7 mouse cellular contexts compared by ENCODE assay signal in genomic region chr5:30233042-30233441, GRCm38 (mm10). TPM values are rescaled to one million over a fixed set of nuclear protein-coding genes. Genes with fewer than 3 reads are reported as not detected.
A peak's percentile ranks its signal among the peaks of the same experiment; 100 is the strongest.
DNase-seq lines count a peak whose midpoint lies in the region; ATAC-seq and TF ChIP-seq lines count a peak whose summit lies in the region.

No protein-coding gene starts in this region.

- no peak for ATAC-seq in lung, embryonic 15.5 days (ENCODE audit: borderline replicate concordance, extremely low read depth, low FRiP score, low TSS enrichment)
- no peak for ATAC-seq in kidney, postnatal 0 days (replicated peaks; ENCODE audit: low FRiP score, low read depth)
- 0 out of 2 replicates have a peak, but pooled peaks have one; percentile 10 for ATAC-seq in midbrain, embryonic 15.5 days (replicated peaks)

- peak overlapping the region; percentile 61 for H3K4me2 ChIP-seq in lung, embryonic 15.5 days
- peak overlapping the region; percentile 89 for H3K4me2 ChIP-seq in kidney, postnatal 0 days (ENCODE audit: low read length)
- peak overlapping the region; percentile 81 for H3K4me2 ChIP-seq in midbrain, embryonic 15.5 days

- no peak for DNase-seq in lung, postnatal 4 days
- peak; percentile 47 for DNase-seq in adipocyte (ENCODE audit: low spot score)
- peak; percentile 35 for DNase-seq in forebrain, embryonic 10.5 days (ENCODE audit: extremely low spot score, low spot score)
- peak; percentile 44 for DNase-seq in kidney, postnatal 0 days (ENCODE audit: low spot score)
- peak; percentile 55 for DNase-seq in thymus, postnatal 14 days

- H3K36me3 ChIP-seq in lung, embryonic 15.5 days = peaks cover 5% of the 10 kb centered on the region; the same call in 1 of the 2 replicates
- H3K36me3 ChIP-seq in forebrain, embryonic 10.5 days (replicated peaks) = peaks cover 17% of the 10 kb centered on the region
- no peaks in the 10 kb centered on the region for H3K36me3 ChIP-seq in kidney, postnatal 0 days (ENCODE audit: insufficient read depth, low read length)
- no peaks in the 10 kb centered on the region for H3K36me3 ChIP-seq in midbrain, embryonic 15.5 days (replicated peaks)

- 4% methylated on average over 15 of the region's 15 CpGs for WGBS in lung, embryonic 15.5 days
- 3% methylated on average over 15 of the region's 15 CpGs for WGBS in forebrain, embryonic 10.5 days
- WGBS in kidney, postnatal 0 days = 5% methylated on average over 15 of the region's 15 CpGs
- WGBS in midbrain, embryonic 15.5 days = 3% methylated on average over 15 of the region's 15 CpGs

- no peaks in the 10 kb centered on the region for H3K27me3 ChIP-seq in lung, embryonic 15.5 days
- no peaks in the 10 kb centered on the region for H3K27me3 ChIP-seq in forebrain, embryonic 10.5 days (ENCODE audit: poor library complexity, severe bottlenecking)
- no peaks in the 10 kb centered on the region for H3K27me3 ChIP-seq in kidney, postnatal 0 days (ENCODE audit: insufficient read depth, low read length)
- no peaks in the 10 kb centered on the region for H3K27me3 ChIP-seq in midbrain, embryonic 15.5 days (replicated peaks)

- peak overlapping the region; percentile 79 for H3K27ac ChIP-seq in lung, embryonic 15.5 days
- H3K27ac ChIP-seq in forebrain, embryonic 10.5 days = peak overlapping the region; percentile 92
- peak overlapping the region; percentile 64 for H3K27ac ChIP-seq in kidney, postnatal 0 days
- H3K27ac ChIP-seq in midbrain, embryonic 15.5 days = peak overlapping the region; percentile 92

- peaks cover 21% of the 10 kb centered on the region for H3K4me1 ChIP-seq in lung, embryonic 15.5 days
- peaks cover 30% of the 10 kb centered on the region for H3K4me1 ChIP-seq in forebrain, embryonic 10.5 days
- H3K4me1 ChIP-seq in kidney, postnatal 0 days (replicated peaks; ENCODE audit: insufficient read depth, low read length) = peaks cover 11% of the 10 kb centered on the region; the same call in 1 of the 2 replicates
- peaks cover 33% of the 10 kb centered on the region for H3K4me1 ChIP-seq in midbrain, embryonic 15.5 days

- no peak for TF ChIP-seq CTCF in kidney, postnatal 0 days (IDR thresholded peaks at IDR 0.05; ENCODE audit: low read depth)

- peak overlapping the region; percentile 54 for H3K9ac ChIP-seq in lung, embryonic 15.5 days
- H3K9ac ChIP-seq in kidney, postnatal 0 days (ENCODE audit: low read depth, low read length) = peak overlapping the region; percentile 72
- peak overlapping the region; percentile 88 for H3K9ac ChIP-seq in midbrain, embryonic 15.5 days

- peak overlapping the region; percentile 61 for H3K4me3 ChIP-seq in lung, embryonic 15.5 days
- peak overlapping the region; percentile 86 for H3K4me3 ChIP-seq in forebrain, embryonic 10.5 days
- peak overlapping the region; percentile 69 for H3K4me3 ChIP-seq in kidney, postnatal 0 days (replicated peaks; ENCODE audit: low read depth, low read length)
- peak overlapping the region; percentile 85 for H3K4me3 ChIP-seq in midbrain, embryonic 15.5 days

- no peaks in the 10 kb centered on the region; the same call in 1 of the 2 replicates for H3K9me3 ChIP-seq in lung, embryonic 15.5 days
- peaks cover 8% of the 10 kb centered on the region; the same call in 1 of the 2 replicates for H3K9me3 ChIP-seq in forebrain, embryonic 10.5 days
- H3K9me3 ChIP-seq in kidney, postnatal 0 days (replicated peaks; ENCODE audit: low read length) = no peaks in the 10 kb centered on the region
- no peaks in the 10 kb centered on the region for H3K9me3 ChIP-seq in midbrain, embryonic 15.5 days

RNA-seq across cellular contexts. Expression of gene Selenoi, which starts 0.7 kb away (rescaled TPM):
- polyA plus RNA-seq in lung, embryonic 15.5 days (2015; fragmentation: Nextera tagmentation; extraction: Ambion mirVana) = 17.0 and 18.1 TPM in 2 replicates
- polyA plus RNA-seq in forebrain, embryonic 10.5 days (2016; fragmentation: Nextera tagmentation; extraction: Ambion mirVana) = 22.7 and 23.6 TPM in 2 replicates
- 9.2 and 9.7 TPM in 2 replicates for polyA plus RNA-seq in kidney, postnatal 0 days (2015; fragmentation: Nextera tagmentation; extraction: Ambion mirVana)
- 28.0 and 31.1 TPM in 2 replicates for polyA plus RNA-seq in midbrain, embryonic 15.5 days (2015; fragmentation: Nextera tagmentation; extraction: Ambion mirVana)

RNA-seq across cellular contexts. Expression of gene Adgrf3, which starts 27.5 kb away (rescaled TPM):
- polyA plus RNA-seq in lung, embryonic 15.5 days (2015; fragmentation: Nextera tagmentation; extraction: Ambion mirVana) = 0.22 TPM in 1 of 2 replicates, not detected in the other
- polyA plus RNA-seq in forebrain, embryonic 10.5 days (2016; fragmentation: Nextera tagmentation; extraction: Ambion mirVana) = not detected in 2 replicates
- polyA plus RNA-seq in kidney, postnatal 0 days (2015; fragmentation: Nextera tagmentation; extraction: Ambion mirVana) = 0.04 and 0.14 TPM in 2 replicates
- not detected in 2 replicates for polyA plus RNA-seq in midbrain, embryonic 15.5 days (2015; fragmentation: Nextera tagmentation; extraction: Ambion mirVana)

RNA-seq across cellular contexts. Expression of gene Drc1, which starts 48.1 kb away (rescaled TPM):
- polyA plus RNA-seq in lung, embryonic 15.5 days (2015; fragmentation: Nextera tagmentation; extraction: Ambion mirVana) = 2.7 and 2.8 TPM in 2 replicates
- polyA plus RNA-seq in forebrain, embryonic 10.5 days (2016; fragmentation: Nextera tagmentation; extraction: Ambion mirVana) = 0.28 and 0.48 TPM in 2 replicates
- polyA plus RNA-seq in kidney, postnatal 0 days (2015; fragmentation: Nextera tagmentation; extraction: Ambion mirVana) = 0.29 and 0.33 TPM in 2 replicates
- polyA plus RNA-seq in midbrain, embryonic 15.5 days (2015; fragmentation: Nextera tagmentation; extraction: Ambion mirVana) = 7.2 and 7.4 TPM in 2 replicates

Comparison
In these comparisons a context has a peak if more than half of its experiments do, and no peak if none do; other contexts are left out.
1. DNase-seq: peak in adipocyte (single experiment), forebrain, embryonic 10.5 days (single experiment), kidney, postnatal 0 days (single experiment) and thymus, postnatal 14 days (single experiment); none in lung, postnatal 4 days (0 of 2).
2. Peak in every context shown above with its lines, with median percentiles within 50 percentile points of each other: H3K27ac ChIP-seq, H3K4me2 ChIP-seq, H3K4me3 ChIP-seq and H3K9ac ChIP-seq.